Mouse (Mus musculus): ENCODE measurements around the gene Hoxc9. TPM values are rescaled to one million over a fixed set of nuclear protein-coding genes. Genes with fewer than 3 reads are reported as not detected.

Gene Hoxc9
- total and polyA plus RNA-seq, 3 experiments, result 0.12 to 0.26 TPM; not detected in 1

GRCm38 (mm10) chr15:103021544-103021943 lies 45.3 kb downstream of the Hoxc9 start:
- Histone ChIP-seq H3K36me3 (replicated peaks in 1 of 2; ENCODE audit: control insufficient read depth in 1 of 2, insufficient read depth in 1 of 2, low read length in 1 of 2) (peaks cover 0 to 2% of the 10 kb centered on the region in 2 experiments), H3K79me2 (replicated peaks; ENCODE audit: control insufficient read depth, extremely low read depth, insufficient read depth, poor library complexity, severe bottlenecking) (no peaks in the 10 kb centered on the region), H3K4me1 (ENCODE audit: control insufficient read depth in 1 of 2, insufficient read depth in 2 of 2) (peaks cover 10 to 50% of the 10 kb centered on the region in 2 experiments; a peak in 3 of 4 replicates), H3K4me2 (ENCODE audit: insufficient read depth, low read depth, poor library complexity, severe bottlenecking) (no peak overlapping the region), H3K27ac (ENCODE audit: insufficient read depth, low read depth) (no peak overlapping the region), H3K9me3 (replicated peaks; ENCODE audit: low read length) (no peaks in the 10 kb centered on the region), H3K4me3 (replicated peaks in 1 of 3; ENCODE audit: low read depth in 2 of 3, low read length in 2 of 3, poor library complexity in 1 of 3) (no peak overlapping the region), H3K27me3 (replicated peaks) (no peaks in the 10 kb centered on the region), H3K9ac (ENCODE audit: insufficient read depth, low read depth) (no peak overlapping the region)
- in situ Hi-C loops (cut with MboI; ENCODE audit: low pct_ligation_motif_present, low pct_unique_long_range_greater_than_20kb, low sequenced_read_pairs) (no loop called here), dilution Hi-C loops (cut with MboI; ENCODE audit: extremely low pct_ligation_motif_present, extremely low pct_unique_long_range_greater_than_20kb, low sequenced_read_pairs) (no loop called here)
- no peak for DNase-seq (ENCODE audit: extremely low read depth)
- no peak for TF ChIP-seq MEF2A (IDR thresholded peaks at IDR 0.05; ENCODE audit: borderline replicate concordance, low read depth, low read length)
- TF ChIP-seq NRF1 (IDR thresholded peaks at IDR 0.05; ENCODE audit: low read depth, low read length), result no peak
- TF ChIP-seq HCFC1 (IDR thresholded peaks at IDR 0.05; ENCODE audit: low read depth, low read length), result no peak
- no peak for TF ChIP-seq RAD21 (IDR thresholded peaks at IDR 0.05; ENCODE audit: low read depth, low read length)
- TF ChIP-seq NELFE (IDR thresholded peaks at IDR 0.05; ENCODE audit: low read depth, low read length), result no peak
- TF ChIP-seq RCOR1 (conservative IDR thresholded peaks at IDR 0.05; ENCODE audit: low read depth, low read length), result no peak
- TF ChIP-seq JUN (IDR thresholded peaks at IDR 0.05; ENCODE audit: insufficient read depth, low read depth, low read length), result no peak
- no peak for TF ChIP-seq SIN3A (IDR thresholded peaks at IDR 0.05; ENCODE audit: low read length)
- no peak for TF ChIP-seq BHLHE40 (IDR thresholded peaks at IDR 0.05; ENCODE audit: low read depth, low read length)
- TF ChIP-seq TCF12 (IDR thresholded peaks at IDR 0.05; ENCODE audit: low read depth, low read length), result no peak
- no peak for TF ChIP-seq PAX5 (IDR thresholded peaks at IDR 0.05; ENCODE audit: low read length)
- TF ChIP-seq E2F4 (IDR thresholded peaks at IDR 0.05; ENCODE audit: insufficient replicate concordance, low read depth, low read length), result no peak
- TF ChIP-seq MAZ (IDR thresholded peaks at IDR 0.05; ENCODE audit: low read depth, low read length), result no peak
- no peak for TF ChIP-seq CHD2 (IDR thresholded peaks at IDR 0.05; ENCODE audit: low read length)

DNA sequence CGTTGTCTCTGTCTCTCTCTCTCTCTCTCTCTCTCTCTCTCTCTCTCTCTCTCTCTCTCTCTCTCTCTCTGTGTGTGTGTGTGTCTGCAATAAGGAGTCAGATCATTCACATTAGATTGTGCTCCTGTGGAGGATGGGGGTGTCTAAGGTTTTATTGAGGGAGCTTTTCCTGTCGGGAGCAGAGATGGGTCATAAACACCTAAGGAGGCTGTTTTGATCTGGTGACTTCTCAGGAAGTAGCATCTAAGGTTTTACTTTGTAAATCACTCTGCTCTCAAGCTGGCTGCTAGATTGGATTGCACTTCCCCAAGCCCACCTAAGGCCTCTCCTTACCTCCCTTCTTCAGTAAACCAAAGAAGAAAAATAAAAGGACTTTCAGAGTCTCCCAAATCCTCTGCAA lies 47.9 kb downstream of the Hoxc9 start:
- Histone ChIP-seq H3K4me3 (replicated peaks in 1 of 3; ENCODE audit: low read depth in 2 of 3, low read length in 2 of 3, poor library complexity in 1 of 3) (no peak overlapping the region), H3K27me3 (replicated peaks) (no peaks in the 10 kb centered on the region)
- TF ChIP-seq JUND (conservative IDR thresholded peaks at IDR 0.05; ENCODE audit: low read depth, low read length), result no peak
- no peak for TF ChIP-seq ZKSCAN1 (IDR thresholded peaks at IDR 0.05; ENCODE audit: borderline replicate concordance, low read depth, low read length)
- no peak for TF ChIP-seq JUN (IDR thresholded peaks at IDR 0.05; ENCODE audit: insufficient read depth, low read depth, low read length)
- no peak for TF ChIP-seq TCF12 (IDR thresholded peaks at IDR 0.05; ENCODE audit: low read depth, low read length)

More for the DNA sequence above, 47.9 kb downstream of the Hoxc9 start:
- in situ Hi-C loops (cut with MboI; ENCODE audit: low pct_ligation_motif_present, low pct_unique_long_range_greater_than_20kb, low sequenced_read_pairs), result no loop called here
- Histone ChIP-seq H3K4me1 (ENCODE audit: control insufficient read depth in 1 of 2, insufficient read depth in 2 of 2) (peaks cover 13 to 46% of the 10 kb centered on the region in 2 experiments; a peak in 3 of 4 replicates), H3K9ac (ENCODE audit: insufficient read depth, low read depth) (no peak overlapping the region), H3K4me2 (ENCODE audit: insufficient read depth, low read depth, poor library complexity, severe bottlenecking) (no peak overlapping the region), H3K36me3 (replicated peaks in 1 of 2; ENCODE audit: control insufficient read depth in 1 of 2, insufficient read depth in 1 of 2, low read length in 1 of 2) (peaks cover 0 to 11% of the 10 kb centered on the region in 2 experiments), H3K27ac (ENCODE audit: insufficient read depth, low read depth) (no peak overlapping the region), H3K9me3 (replicated peaks; ENCODE audit: low read length) (no peaks in the 10 kb centered on the region), H3K79me2 (replicated peaks; ENCODE audit: control insufficient read depth, extremely low read depth, insufficient read depth, poor library complexity, severe bottlenecking) (no peaks in the 10 kb centered on the region)
- dilution Hi-C loops (cut with MboI; ENCODE audit: extremely low pct_ligation_motif_present, extremely low pct_unique_long_range_greater_than_20kb, low sequenced_read_pairs), result no loop called here
- DNase-seq (ENCODE audit: extremely low read depth), result no peak

All from CH12.LX (cell line).